Mouse (Mus musculus): ENCODE data around the gene Slc26a5. TPM values are rescaled to one million over a fixed set of nuclear protein-coding genes. Genes with fewer than 3 reads are reported as not detected.

Gene Slc26a5
- total RNA-seq, 1 experiment from 2014 or later, result not detected

- no peak for DNase-seq
Observed at GRCm38 (mm10) chr5:21810924-21811323, 54.5 kb downstream of the Slc26a5 start.

GRCm38 (mm10) chr5:21804837-21805236 lies 60.6 kb downstream of the Slc26a5 start:
- no peak for DNase-seq

GRCm38 (mm10) chr5:21803691-21804188 lies 61.7 kb downstream of the Slc26a5 start:
- no peak for DNase-seq

GRCm38 (mm10) chr5:21802907-21803306 lies 62.5 kb downstream of the Slc26a5 start:
- DNase-seq, result no peak

- no peak for DNase-seq
Observed at GRCm38 (mm10) chr5:21792166-21792565, 73.2 kb downstream of the Slc26a5 start.

GRCm38 (mm10) chr5:21789061-21789460 lies 76.3 kb downstream of the Slc26a5 start:
- DNase-seq, result no peak

- DNase-seq, result no peak
Observed at GRCm38 (mm10) chr5:21787186-21788105, 78.0 kb downstream of the Slc26a5 start.

- peak; percentile 96 for DNase-seq
Observed at GRCm38 (mm10) chr5:21786258-21787185, 78.9 kb downstream of the Slc26a5 start.

- DNase-seq, result no peak
Observed at GRCm38 (mm10) chr5:21785776-21786175, 79.6 kb downstream of the Slc26a5 start.

- DNase-seq, result peak; percentile 94
Observed at GRCm38 (mm10) chr5:21785053-21785452, 80.4 kb downstream of the Slc26a5 start, which contains the start of the genes Dnajc2 and Psmc2. Gene Dnajc2, minus strand, starts transcription at chr5:21785251. Gene Psmc2, plus strand, starts transcription at chr5:21785283.

GRCm38 (mm10) chr5:21784161-21785052 lies 81.0 kb downstream of the Slc26a5 start:
- DNase-seq, result peak; percentile 39

GRCm38 (mm10) chr5:21776491-21776890 lies 88.9 kb downstream of the Slc26a5 start:
- DNase-seq, result no peak

GRCm38 (mm10) chr5:21769841-21770240 lies 95.6 kb downstream of the Slc26a5 start:
- DNase-seq, result no peak

- no peak for DNase-seq
Observed at GRCm38 (mm10) chr5:21768506-21768905, 96.9 kb downstream of the Slc26a5 start.

Other genes starting within 250 kb of the Slc26a5 start
- gene Fbxl13, start 220.0 kb downstream of the Slc26a5 start, total RNA-seq (2021), result 0.11 TPM in 1 of 2 replicates, not detected in the other
- 15.0 and 19.8 TPM in 2 replicates for gene Armc10, start 219.8 kb downstream of the Slc26a5 start, total RNA-seq (2021)
- 16.9 and 17.4 TPM in 2 replicates for gene Napepld, start 164.2 kb downstream of the Slc26a5 start, total RNA-seq (2021)
- 249 and 263 TPM in 2 replicates for gene Pmpcb, start 128.5 kb downstream of the Slc26a5 start, total RNA-seq (2021)
- gene Dnajc2, start 80.4 kb downstream of the Slc26a5 start, total RNA-seq (2021), result 30.1 and 36.1 TPM in 2 replicates
- gene Psmc2, start 80.3 kb downstream of the Slc26a5 start, total RNA-seq (2021), result 126 and 129 TPM in 2 replicates

Data from adrenal gland, postnatal 14 days (tissue).